Mouse (Mus musculus): ENCODE measurements at regions not wholly inside any gene's neighbourhood (a gene's known extent, or its start where the extent isn't known, plus 50 kb on each side); places are given as distances from the start of the nearest gene placed in this dataset.

- no peak for TF ChIP-seq CTCF (IDR thresholded peaks at IDR 0.05; ENCODE audit: low read depth, low read length)
- no peak for TF ChIP-seq GATA1 (IDR thresholded peaks at IDR 0.05; ENCODE audit: borderline replicate concordance, low read length)
- TF ChIP-seq TAL1 (conservative IDR thresholded peaks at IDR 0.05; ENCODE audit: low read depth, low read length): no peak
- no peak for TF ChIP-seq POLR2AphosphoS5 (IDR thresholded peaks at IDR 0.05; ENCODE audit: insufficient replicate concordance, low read depth, low read length)
These were observed 579.0 kb upstream of the Fam92a start for GRCm38 (mm10) chr4:12750817-12751216.
